Mouse (Mus musculus) kidney, adult 10 weeks (tissue): ENCODE data around the gene Pusl1. TPM values are rescaled to one million over a fixed set of nuclear protein-coding genes. Genes with fewer than 3 reads are reported as not detected.

Source experiments
- polyA plus RNA-seq: library from polyadenylated mRNA; stranded (reverse); fragments of 350-450 nt; fragmentation: Illumina TruSeq; extraction: RNeasy Lipid Tissue Mini Kit (QIAGEN cat#74804); gene quantifications from one replicate; pipeline ENCODE4 v1.2.3, GENCODE M21; 2014; ENCODE audit warnings: low read depth, low replicate concordance

Gene Pusl1
- 1.4 TPM for polyA plus RNA-seq

GRCm38 (mm10) chr4:155891551-155892001 is at the start of gene Pusl1, which contains the start of gene Acap3:
Gene Pusl1 (minus strand): TSS chr4:155891781.
Gene Acap3 (plus strand): TSS chr4:155891822.

GRCm38 (mm10) chr4:155869317-155870033 is 22.1 kb downstream of the Pusl1 start, which contains the start of the genes Cptp and Ints11:
Gene Cptp (minus strand): TSS chr4:155869440.
Gene Ints11 (plus strand): TSS chr4:155869546.

GRCm38 (mm10) chr4:155863001-155863400 is 28.6 kb downstream of the Pusl1 start, which contains the start of gene Tas1r3:
Gene Tas1r3 (minus strand): TSS chr4:155863362.

GRCm38 (mm10) chr4:155846871-155847578 is 44.6 kb downstream of the Pusl1 start, which contains the start of gene Dvl1:
Gene Dvl1 (plus strand): TSS chr4:155847402.

GRCm38 (mm10) chr4:155839483-155839910 is 52.1 kb downstream of the Pusl1 start, which contains the start of gene Mxra8:
Gene Mxra8 (plus strand): TSS chr4:155839680.

Other genes starting within 250 kb of the Pusl1 start
- gene Gm10563, start 246.4 kb downstream of the Pusl1 start, polyA plus RNA-seq = not detected
- gene Mmp23, start 238.4 kb downstream of the Pusl1 start, polyA plus RNA-seq = 0.61 TPM
- gene Mib2, start 222.6 kb downstream of the Pusl1 start, polyA plus RNA-seq = 0.73 TPM
- not detected for gene Fndc10, start 197.4 kb downstream of the Pusl1 start, polyA plus RNA-seq
- gene Ssu72, start 187.0 kb downstream of the Pusl1 start, polyA plus RNA-seq = 74.9 TPM
- gene Tmem240, start 157.0 kb downstream of the Pusl1 start, polyA plus RNA-seq = not detected
- gene Atad3a, start 130.7 kb downstream of the Pusl1 start, polyA plus RNA-seq = 5.9 TPM
- gene Vwa1, start 117.1 kb downstream of the Pusl1 start, polyA plus RNA-seq = 3.3 TPM
- gene Tmem88b, start 105.9 kb downstream of the Pusl1 start, polyA plus RNA-seq = 2.2 TPM
- not detected for gene Ankrd65, start 101.3 kb downstream of the Pusl1 start, polyA plus RNA-seq
- gene Mrpl20, start 88.9 kb downstream of the Pusl1 start, polyA plus RNA-seq = 87.6 TPM
- gene Ccnl2, start 79.3 kb downstream of the Pusl1 start, polyA plus RNA-seq = 37.9 TPM
- gene Aurkaip1, start 60.5 kb downstream of the Pusl1 start, polyA plus RNA-seq = 6.3 TPM
- 43.1 TPM for gene Mxra8, start 52.1 kb downstream of the Pusl1 start, polyA plus RNA-seq
- 3.0 TPM for gene Dvl1, start 44.4 kb downstream of the Pusl1 start, polyA plus RNA-seq
- gene Tas1r3, start 28.4 kb downstream of the Pusl1 start, polyA plus RNA-seq = not detected
- 6.4 TPM for gene Cptp, start 22.3 kb downstream of the Pusl1 start, polyA plus RNA-seq
- gene Ints11, start 22.2 kb downstream of the Pusl1 start, polyA plus RNA-seq = 1.9 TPM
- 0.97 TPM for gene Acap3, start within 50 bp of the Pusl1 start, polyA plus RNA-seq
- gene Ube2j2, start 52.0 kb upstream of the Pusl1 start, polyA plus RNA-seq = 50.5 TPM
- gene C1qtnf12, start 70.5 kb upstream of the Pusl1 start, polyA plus RNA-seq = 28.0 TPM
- gene B3galt6, start 100.9 kb upstream of the Pusl1 start, polyA plus RNA-seq = 5.6 TPM
- 121 TPM for gene Sdf4, start 101.1 kb upstream of the Pusl1 start, polyA plus RNA-seq
- not detected for gene Tnfrsf4, start 122.1 kb upstream of the Pusl1 start, polyA plus RNA-seq
- gene Tnfrsf18, start 134.4 kb upstream of the Pusl1 start, polyA plus RNA-seq = not detected
- 0.61 TPM for gene Ttll10, start 167.6 kb upstream of the Pusl1 start, polyA plus RNA-seq
- 1.5 TPM for gene 9430015G10Rik, start 218.2 kb upstream of the Pusl1 start, polyA plus RNA-seq
- gene Rnf223, start 238.7 kb upstream of the Pusl1 start, polyA plus RNA-seq = not detected